32 mouse cellular contexts compared by ENCODE assay signal in genomic region chr2:35169452-35169851, GRCm38 (mm10).
"Had no signal": no experiment of that assay in that cellular context is flagged by ENCODE, and none has a peak within 500 bp of the region (broad histone marks: within the 10 kb centered on the region; RNA-seq: fewer than 3 reads in every experiment).

No protein-coding gene starts in this region.

- H3K9me3 ChIP-seq: limb, embryonic 10.5 days; limb, embryonic 12.5 days; limb, embryonic 13.5 days; limb, embryonic 15.5 days; liver, embryonic 12.5 days; liver, embryonic 13.5 days; liver, embryonic 15.5 days; lung, embryonic 15.5 days; megakaryocyte, embryonic 14.5 days; midbrain, embryonic 10.5 days; midbrain, embryonic 12.5 days; midbrain, embryonic 13.5 days; midbrain, embryonic 15.5 days; neural tube, embryonic 12.5 days had no signal

- DNase-seq: left cerebral cortex, postnatal 4 days; liver; liver, embryonic 13.5 days; liver, postnatal 0 days; lung, adult 18-20 months; lung, adult 2 months; lung, embryonic 14.5 days; lung, postnatal 10 days; lung, postnatal 14 days; lung, postnatal 36 days; lung, postnatal 4 days; midbrain, embryonic 14.5 days had no signal

- H3K4me3 ChIP-seq: limb, embryonic 10.5 days; limb, embryonic 12.5 days; limb, embryonic 13.5 days; limb, embryonic 15.5 days; liver, embryonic 12.5 days; liver, embryonic 13.5 days; liver, embryonic 15.5 days; lung, embryonic 15.5 days; megakaryocyte, embryonic 14.5 days; midbrain, embryonic 10.5 days; midbrain, embryonic 12.5 days; midbrain, embryonic 13.5 days; midbrain, embryonic 15.5 days; myocyte; neural tube, embryonic 12.5 days had no signal

- H3K4me2 ChIP-seq: limb, embryonic 12.5 days; limb, embryonic 13.5 days; limb, embryonic 15.5 days; liver, embryonic 11.5 days; liver, embryonic 12.5 days; liver, embryonic 13.5 days; liver, embryonic 15.5 days; lung, embryonic 14.5 days; lung, embryonic 15.5 days; midbrain, embryonic 11.5 days; midbrain, embryonic 12.5 days; midbrain, embryonic 13.5 days; midbrain, embryonic 15.5 days; neural tube, embryonic 12.5 days had no signal

- ATAC-seq: liver, embryonic 12.5 days; liver, postnatal 0 days; lung, postnatal 0 days; midbrain, embryonic 13.5 days; midbrain, embryonic 15.5 days; midbrain, embryonic 16.5 days had no signal

- H3K27ac ChIP-seq: limb, embryonic 10.5 days; limb, embryonic 12.5 days; limb, embryonic 13.5 days; limb, embryonic 15.5 days; liver, embryonic 12.5 days; liver, embryonic 13.5 days; liver, embryonic 14.5 days; liver, embryonic 15.5 days; lung, embryonic 15.5 days; macrophage; midbrain, embryonic 10.5 days; midbrain, embryonic 12.5 days; midbrain, embryonic 13.5 days; midbrain, embryonic 15.5 days; neural tube, embryonic 12.5 days had no signal

- H3K9ac ChIP-seq: limb, embryonic 12.5 days; limb, embryonic 13.5 days; limb, embryonic 15.5 days; liver, embryonic 12.5 days; liver, embryonic 13.5 days; liver, embryonic 14.5 days; liver, embryonic 15.5 days; liver, postnatal 0 days; lung, embryonic 14.5 days; lung, embryonic 15.5 days; midbrain, embryonic 12.5 days; midbrain, embryonic 13.5 days; midbrain, embryonic 15.5 days; neural tube, embryonic 12.5 days had no signal

- H3K4me1 ChIP-seq: midbrain, embryonic 10.5 days; midbrain, embryonic 12.5 days; midbrain, embryonic 13.5 days; midbrain, embryonic 15.5 days; neural tube, embryonic 12.5 days had no signal

- H3K27me3 ChIP-seq: limb, embryonic 12.5 days; limb, embryonic 13.5 days; limb, embryonic 15.5 days; liver, embryonic 12.5 days; liver, embryonic 13.5 days; liver, embryonic 15.5 days; lung, embryonic 15.5 days; megakaryocyte, embryonic 14.5 days; midbrain, embryonic 12.5 days; midbrain, embryonic 13.5 days; midbrain, embryonic 15.5 days; neural tube, embryonic 12.5 days had no signal
